Mouse (Mus musculus) cerebellum, adult 9-10 months (tissue): ENCODE results near the gene Zcchc13.

Experiments
- DNase-seq: peaks from one replicate; pipeline ENCODE4 v3.0.0; 2022

The Zcchc13 gene

DNA sequence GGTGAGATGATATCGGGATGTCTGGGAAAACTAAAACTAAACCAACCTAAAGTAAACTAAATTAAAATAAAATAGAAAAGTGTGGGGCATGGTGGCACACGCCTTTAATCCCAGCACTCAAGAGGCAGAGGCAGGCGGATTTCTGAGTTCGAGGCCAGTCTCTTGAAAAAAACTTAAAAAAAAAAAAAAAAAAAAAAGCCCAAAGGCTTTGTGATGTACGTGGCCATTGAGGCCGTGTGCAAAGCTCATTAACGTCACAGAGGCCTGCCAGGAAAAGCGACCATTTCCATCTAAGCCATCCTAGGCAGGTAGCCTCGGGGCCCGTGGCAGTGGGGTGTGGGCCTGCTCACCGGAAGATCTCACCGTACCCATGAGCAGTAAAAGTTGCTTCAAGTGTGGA, at the start of gene Zcchc13:
Gene Zcchc13, plus strand, starts transcription at position 284 of the 400 bp plus-strand sequence.
- DNase-seq = no peak

DNA sequence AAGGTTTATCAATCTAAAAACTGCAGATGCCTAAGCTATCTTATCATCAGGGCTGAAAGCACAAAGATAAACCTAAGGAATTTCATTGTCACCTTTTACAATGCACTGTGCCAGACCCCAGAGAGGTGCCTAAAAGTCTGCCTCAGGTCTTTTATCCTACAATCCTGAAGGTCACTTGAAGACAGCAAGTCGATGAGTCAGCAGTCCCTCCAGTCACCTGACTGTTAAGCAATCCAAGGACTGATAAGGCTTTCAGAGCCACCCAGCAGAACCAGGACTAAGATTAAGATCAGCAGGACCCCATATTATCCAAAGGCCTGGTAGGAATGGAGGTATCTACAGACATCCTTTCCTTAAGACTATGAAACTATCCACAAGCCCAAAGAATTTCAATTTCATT, 46.1 kb upstream of the Zcchc13 start:
- no peak for DNase-seq

DNA sequence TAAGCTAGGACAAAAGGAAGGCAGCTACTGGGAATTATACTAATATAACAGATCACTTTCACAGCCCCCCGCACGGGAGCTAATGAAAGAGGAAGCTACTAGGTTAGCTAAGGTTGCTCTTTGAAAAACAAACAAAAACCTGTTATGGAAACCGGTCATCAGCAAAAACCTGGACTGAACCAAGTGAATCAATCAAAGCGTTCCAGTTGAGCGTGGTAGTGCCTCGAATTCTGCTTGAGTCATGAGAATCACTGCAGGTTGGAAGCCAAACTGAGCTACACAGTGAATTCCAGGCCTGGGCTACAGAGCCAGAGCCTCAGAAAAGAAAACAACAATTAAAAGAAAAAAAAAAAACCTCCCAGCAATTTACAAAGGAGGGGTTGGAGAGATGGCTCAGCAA, 38.3 kb upstream of the Zcchc13 start:
- DNase-seq = no peak

DNA sequence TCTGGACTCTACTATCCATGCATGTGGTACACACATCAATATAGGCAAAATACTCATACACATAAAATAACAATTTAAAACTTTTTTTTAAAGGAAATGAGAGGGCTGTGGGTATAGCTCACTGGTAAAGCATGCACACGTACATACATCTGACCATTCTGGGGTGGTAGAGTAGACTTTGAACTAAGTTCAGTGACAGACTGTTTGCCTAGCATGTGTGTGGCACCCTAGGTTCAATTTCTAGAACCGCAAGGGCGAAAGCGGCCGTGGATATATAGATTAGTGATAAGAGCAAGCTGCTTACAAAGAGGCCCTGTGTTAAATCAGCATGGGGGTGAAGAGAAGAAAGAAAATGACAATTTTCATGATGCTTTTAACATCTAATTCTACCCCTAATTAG, 27.8 kb upstream of the Zcchc13 start:
- no peak for DNase-seq

DNA sequence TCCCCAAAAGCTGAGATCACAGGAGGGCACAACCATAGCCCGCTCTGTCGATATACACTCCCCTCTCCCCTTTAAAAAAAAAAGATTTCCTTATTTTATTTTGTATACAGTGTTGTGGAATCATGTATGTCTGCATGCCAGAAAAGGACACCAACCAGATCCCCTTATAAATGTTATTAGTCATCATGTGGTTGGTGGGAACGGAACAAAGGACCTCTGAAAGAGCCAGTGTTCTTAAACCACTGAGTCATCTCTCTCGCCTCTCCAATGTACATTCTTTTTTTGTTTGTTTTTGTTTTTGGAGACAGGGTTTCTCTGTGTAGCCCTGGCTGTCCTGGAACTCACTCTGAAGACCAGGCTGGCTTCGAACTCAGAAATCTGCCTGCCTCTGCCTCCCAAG, 26.2 kb upstream of the Zcchc13 start:
- no peak for DNase-seq

DNA sequence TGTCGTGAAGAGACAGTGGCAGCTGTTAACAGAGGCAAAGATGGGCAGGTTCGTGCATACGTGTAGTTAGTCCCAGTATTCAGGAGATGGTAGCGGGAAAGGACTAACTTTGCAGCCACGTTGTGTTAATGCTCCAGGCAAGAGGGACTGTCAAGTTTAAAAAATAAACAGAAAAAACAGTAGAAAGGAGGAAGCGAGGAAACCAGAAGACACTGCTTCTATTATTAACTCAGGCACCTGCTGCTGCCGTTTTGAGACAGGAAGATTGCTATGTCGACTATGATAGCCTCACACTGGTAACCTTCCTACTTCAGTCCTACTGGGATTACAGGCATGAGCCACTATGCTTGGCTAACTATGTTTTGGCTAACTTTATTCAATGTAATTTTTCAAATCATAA, 24.9 kb upstream of the Zcchc13 start:
- no peak for DNase-seq

DNA sequence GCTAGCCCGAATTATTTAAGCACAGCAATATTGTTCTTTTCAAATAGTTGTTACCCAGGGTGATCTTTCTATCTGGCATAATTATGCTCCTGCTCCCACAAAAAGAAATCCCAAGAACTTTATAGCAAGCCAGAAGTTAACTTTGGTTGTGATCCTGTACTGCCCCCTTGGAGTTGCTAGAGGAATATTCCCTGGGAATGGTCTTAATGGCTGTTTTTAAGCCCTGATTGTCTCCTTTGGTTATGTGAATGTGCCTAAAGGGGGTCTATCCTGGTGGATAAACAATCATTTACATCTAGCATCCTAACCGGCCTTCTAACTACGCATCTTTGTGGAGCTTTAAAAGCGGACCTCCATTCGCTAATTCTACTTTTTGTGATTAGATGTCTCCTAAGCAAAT, 20.0 kb upstream of the Zcchc13 start:
- DNase-seq = no peak

DNA sequence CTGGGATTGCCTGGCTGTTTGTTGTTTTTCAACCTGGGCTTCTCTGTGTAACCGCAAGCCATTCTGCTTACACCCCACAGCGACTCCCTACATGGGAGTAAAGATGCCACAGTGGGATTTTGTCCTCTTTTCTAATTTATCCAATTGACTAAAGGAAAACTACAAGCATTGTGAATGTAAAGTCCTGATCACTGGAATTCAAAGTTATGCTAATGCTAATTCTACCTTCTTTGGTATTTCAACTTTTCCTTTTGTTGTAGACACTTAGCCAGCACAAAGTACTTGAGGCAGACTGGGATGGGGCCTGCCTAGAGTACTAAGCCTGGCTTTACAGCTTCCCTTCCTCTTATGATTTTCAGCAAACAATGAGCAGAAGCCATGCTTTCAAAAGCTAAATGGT, 18.9 kb upstream of the Zcchc13 start:
- DNase-seq = no peak

DNA sequence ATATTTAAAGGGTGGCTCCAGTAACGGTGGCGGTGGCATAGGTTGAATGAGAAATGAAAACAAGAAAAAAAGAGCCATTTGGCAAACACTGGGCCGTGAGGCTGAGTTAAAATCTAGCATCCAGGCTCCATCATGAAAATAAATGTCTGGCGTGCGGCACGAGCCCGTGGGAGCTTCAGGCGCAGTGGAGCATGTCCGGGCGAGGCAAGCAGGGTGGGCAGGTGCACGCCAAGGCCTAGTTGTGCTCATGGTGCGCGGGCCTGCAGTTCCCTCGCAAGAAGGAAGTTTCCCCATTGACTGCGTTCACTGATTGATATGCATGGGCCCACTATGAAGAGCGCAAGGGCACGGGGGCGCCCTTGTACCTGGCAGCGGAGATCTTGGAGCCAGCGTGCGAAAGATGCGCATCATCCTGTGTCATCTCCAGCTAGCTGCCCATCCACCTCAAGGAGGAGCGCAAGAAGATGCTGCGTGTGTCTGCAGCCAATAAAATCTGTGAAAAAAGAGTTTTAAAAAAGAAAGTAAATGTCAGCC, 15.6 kb upstream of the Zcchc13 start:
- peak; percentile 27 for DNase-seq

DNA sequence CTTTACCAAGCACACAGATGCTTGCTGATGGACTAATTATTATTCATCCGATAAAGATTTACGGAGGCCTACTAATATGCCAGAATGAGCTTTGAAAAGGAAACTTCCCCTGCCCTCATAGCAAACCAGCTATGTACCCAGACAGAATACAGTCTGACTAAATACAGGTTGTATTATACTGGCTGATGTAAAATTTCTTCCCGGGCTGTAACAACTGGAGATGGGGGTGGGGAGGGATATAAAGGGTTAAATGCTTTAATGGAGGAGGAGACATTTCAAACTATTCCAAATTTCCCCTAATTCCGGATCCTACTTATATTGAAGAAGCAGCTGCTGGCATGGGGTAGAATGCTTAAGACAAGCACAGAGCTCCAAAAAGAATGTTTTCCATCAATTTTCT, 14.9 kb upstream of the Zcchc13 start:
- DNase-seq = peak; percentile 55

DNA sequence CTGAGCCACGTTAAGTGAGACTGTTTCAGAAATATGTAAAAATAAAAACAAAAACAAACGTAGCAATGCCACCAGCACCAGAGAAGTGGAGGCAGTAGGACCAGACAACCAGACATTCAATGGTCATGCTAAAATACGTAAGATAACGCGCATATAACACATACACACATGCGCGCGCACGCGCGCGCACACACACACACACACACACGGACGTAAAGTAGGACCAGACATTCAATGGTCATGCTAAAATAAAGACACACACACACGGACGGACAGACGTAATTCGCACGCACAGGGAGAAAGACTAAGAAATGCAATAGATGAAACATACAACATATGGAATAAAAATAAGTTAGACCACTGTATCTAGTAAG, 14.2 kb upstream of the Zcchc13 start:
- DNase-seq = no peak

DNA sequence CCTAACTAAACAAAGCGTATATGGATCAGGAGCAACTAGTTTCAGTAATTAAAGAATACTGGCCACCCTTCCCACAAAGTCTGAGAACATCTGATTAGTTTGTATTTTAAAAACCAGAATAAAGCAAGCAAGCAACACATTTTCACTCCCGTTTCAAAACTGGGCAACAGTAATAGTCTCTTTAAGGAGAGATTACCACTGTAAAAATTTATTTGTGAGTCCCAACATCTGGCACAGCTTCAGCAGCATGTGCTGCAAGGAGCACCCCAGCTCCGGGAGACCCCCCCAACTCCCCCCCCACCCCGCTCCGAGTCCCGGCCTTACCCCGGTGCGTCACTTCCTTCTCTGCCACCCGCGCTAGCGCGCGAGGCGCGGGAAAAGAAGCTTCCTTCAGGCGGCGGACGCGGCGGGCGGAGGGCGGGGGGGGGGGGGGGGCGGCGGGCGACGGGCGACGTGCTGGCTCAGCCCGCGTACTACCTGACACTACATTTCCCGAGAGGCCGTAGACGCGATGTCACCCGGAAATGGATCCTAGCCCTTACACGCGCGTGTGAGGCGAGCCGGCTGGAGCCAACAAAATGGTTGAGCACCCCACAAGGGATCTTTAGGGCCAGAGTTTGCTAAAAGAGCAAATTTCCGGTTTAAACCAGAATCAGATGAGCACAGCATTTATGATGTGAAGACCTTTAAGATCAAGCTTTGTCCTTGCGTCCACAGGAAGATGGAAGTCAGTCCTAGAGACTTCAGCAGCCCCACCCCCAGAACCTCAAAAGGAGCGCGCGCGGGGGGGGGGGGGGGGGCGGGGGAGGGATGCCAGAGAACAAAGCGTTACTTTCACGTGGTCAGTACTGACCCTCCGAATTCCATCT, 13.6 kb upstream of the Zcchc13 start:
- peak; percentile 92 for DNase-seq

DNA sequence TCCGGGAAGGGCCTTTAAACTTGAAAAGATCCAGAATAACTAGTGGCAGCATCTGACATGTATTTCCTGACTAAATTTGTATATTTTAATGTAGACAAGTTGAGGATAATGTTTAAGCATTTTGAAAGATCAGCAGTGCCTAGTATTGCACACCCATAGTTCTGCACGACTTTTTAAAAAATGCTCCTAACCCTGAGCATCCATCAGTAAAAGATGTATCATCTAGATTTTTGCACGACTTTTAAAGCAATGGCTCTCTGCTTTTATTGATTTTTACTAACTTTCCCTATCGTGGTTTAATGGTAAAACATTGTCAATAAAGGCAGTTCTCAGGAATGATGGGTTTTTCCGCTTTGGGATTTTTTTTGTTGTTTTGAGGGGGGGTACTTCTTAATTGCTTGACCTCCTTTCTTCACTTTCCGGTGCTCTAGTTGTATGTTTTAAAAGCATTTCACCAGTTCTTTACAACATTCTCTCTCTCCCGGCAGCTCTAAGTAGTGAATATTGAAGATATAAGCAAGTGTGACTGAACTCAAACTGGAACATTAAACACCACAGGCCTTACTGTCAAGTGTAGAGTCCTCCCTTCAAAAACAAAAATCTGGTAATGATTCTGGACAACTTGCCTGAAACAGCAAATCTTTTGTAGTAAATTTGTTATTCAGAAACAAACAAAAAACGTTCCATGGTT, 12.8 kb upstream of the Zcchc13 start:
- peak; percentile 45 for DNase-seq

DNA sequence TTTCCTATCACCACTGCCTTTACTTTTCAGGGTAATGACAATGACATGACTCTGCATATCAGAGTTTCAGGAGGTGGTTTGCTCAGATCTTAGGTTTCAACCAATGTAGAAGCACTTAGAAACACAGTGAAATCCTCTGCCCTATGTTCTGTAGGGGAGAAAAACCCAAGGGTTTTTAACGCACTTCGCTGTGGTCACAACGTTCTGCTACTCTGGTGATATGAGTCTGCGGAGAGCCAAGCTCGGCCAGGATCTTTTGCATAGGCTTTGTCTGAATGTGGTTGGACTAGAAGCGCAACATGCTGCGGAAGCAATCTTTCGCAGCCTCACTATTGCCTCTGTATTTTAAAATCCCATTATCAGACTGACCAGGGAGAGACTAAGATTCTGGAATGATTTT, 8.6 kb upstream of the Zcchc13 start:
- DNase-seq = no peak

DNA sequence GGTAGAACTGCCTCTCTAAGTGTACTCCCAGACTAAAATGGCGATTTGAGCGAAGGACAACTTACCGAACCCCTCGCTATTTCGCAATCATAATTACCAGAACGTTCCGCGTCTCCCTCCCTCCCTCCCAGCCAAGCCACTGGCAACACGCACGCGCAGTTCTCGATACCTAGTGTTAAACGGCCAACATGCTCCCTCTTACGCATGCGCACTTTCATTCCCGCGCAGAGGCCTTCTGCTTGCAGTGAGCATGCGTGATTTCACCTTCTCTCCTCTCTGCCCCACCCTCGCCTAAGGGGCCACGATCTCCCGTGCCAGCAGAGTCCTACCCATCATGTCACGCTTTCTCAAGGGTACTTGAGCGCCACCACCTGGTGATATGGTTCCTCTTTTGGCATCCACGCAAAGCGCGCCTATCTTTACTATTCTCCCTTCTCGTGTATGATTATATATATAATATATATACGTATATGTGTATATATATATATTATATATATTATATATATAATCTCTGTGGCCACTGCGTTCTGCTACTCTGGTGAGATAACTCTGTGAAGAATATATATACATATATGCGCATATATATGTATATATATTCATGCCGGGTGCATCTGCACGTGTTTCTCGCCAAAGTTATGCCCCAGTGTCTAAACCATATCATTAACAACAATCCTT, 8.0 kb upstream of the Zcchc13 start:
- peak; percentile 100 for DNase-seq

DNA sequence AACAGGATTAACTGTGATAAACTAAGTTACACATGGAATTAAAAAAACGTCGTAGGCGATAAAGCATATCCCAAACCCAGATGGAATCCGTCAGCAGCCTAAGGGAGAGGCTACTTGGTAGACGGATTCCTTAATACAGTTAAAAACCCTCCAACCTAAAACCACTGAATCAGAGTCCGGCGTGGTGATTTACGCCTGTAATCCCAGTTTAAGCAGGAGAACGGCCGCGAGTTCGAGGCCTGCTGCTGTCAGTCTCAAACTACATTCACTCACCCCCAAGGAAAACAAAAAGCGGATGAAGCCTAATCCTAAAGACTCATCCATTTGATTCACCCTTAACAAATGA, 7.5 kb upstream of the Zcchc13 start:
- peak; percentile 73 for DNase-seq

DNA sequence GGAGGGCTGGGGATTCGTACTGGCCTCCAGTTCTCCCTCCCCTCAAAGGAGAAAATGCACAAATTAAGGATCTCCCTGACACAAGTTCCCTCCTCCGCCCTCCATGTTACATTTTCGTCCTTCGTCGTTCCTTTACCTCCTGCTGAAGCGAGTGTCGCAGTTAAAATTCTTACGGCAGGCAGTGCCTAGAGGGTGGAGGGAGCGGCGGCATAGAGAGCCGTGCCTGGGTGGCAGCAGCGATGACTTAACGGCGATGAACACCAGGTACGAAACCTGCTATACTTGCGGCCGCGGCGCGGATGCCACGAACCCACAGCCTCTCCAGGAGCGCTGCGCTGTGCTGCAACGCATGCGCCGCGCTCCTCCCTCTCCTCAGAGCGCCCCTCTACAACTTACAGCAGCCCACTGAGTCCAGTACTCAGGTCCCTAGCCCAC, 7.0 kb upstream of the Zcchc13 start:
- DNase-seq = peak; percentile 71

DNA sequence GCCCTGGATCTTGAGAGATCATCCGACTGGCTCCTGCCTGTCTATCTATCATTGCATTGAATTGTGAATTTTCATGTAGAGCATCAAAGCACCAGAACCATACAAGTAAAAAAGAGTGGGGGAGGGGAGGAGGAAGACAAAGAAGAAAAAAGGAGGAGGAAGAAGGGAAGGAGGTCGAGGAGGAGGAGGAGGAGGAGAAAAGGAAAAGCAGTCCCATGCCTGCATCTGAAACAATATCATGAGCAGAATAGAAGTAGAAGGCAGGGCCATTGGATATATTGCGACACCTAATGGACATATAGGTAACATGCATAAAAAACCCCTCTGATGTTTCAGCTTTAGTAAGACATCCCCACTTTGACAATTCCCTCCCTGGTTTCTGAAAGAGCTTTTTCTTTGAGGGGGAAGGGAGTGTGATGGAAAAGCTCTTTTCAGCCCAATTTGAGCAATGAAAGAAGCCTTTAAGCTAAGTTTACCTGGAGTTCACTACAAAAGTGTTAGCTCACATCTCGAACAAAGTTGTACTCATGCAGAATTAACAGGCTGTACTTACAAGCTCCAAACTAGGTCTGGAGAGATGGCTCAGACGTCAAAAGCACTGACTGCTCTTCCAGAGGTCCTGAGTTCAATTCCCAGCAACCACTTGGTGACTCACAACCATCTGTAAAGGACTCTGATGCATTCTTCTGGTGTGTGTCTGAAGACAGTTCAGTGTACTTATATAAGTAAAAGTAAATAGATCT, 5.8 kb upstream of the Zcchc13 start:
- DNase-seq = peak; percentile 78

DNA sequence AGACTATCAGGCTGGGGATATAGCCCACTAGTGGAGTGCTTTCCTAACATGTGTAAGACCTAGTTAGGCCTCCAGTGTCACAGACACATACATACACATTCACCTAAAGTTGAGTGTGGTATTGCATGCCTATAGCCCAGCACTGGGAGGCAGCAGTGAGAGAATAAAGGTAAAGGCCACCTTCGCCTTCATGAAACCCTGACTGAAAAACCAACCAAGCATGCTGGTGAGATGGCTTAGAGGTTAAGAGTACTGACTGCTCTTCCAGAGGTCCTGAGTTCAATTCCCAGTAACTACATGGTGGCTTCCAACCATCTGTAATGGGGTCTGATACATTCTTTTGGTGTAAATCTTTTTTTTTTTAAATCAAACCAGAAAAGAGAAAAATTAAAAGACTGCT, 1.5 kb upstream of the Zcchc13 start:
- no peak for DNase-seq

DNA sequence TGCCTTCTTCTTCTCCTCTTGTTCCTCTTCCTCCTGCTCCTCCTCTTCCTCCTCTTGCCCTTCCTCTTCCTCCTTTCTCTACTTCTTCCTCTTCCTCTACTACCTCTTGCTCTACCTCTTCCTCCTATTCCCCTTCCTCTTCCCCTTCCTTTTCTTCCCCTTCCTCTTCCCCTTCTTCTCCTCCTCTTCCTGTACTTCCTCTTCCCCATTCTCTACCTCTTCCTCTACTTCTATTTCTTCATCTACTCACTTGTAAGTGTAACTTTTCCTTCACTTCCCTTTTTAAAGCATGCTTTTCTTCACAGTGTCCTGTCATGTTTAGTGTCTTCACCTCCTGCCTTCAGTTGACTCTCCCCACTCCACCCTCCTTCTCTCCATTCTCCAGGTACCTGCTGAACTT, 3.5 kb downstream of the Zcchc13 start:
- DNase-seq = no peak

DNA sequence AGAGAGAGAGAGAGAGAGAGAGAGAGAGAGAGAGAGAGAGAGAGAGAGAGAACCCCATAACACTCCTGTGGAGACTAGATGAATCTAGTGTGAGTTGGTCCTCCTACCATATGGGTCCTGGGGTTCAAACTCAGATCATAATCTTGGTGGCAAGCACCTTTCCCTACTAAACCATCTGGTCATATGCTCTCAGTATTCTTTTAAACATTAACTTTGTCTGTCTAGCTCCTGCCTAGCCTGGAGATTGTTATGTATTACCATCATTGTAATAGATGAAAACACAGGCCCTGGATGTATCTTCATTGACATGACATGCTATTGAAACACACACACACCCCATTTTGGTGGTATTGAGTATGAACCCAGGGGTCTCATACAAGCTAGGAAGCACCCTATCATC, 5.6 kb downstream of the Zcchc13 start:
- no peak for DNase-seq

DNA sequence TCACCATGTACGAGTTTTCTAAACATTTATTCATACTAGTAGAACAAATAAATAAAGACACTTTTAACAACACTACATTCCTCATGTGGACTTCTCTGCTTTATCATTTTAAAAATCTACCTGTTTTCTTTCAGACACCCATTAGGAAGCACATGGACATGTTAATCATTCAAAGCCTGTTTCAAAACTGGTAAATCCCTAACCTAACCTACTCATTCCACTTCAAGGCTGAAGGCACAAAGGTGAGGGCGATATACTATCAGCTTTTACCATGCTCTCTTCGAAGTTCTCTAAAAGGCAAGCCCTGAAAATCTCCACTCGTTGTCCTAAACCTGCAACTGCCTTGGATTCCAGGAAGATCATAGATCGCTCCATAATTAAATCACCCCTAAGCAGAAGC, 8.2 kb downstream of the Zcchc13 start:
- DNase-seq = no peak

DNA sequence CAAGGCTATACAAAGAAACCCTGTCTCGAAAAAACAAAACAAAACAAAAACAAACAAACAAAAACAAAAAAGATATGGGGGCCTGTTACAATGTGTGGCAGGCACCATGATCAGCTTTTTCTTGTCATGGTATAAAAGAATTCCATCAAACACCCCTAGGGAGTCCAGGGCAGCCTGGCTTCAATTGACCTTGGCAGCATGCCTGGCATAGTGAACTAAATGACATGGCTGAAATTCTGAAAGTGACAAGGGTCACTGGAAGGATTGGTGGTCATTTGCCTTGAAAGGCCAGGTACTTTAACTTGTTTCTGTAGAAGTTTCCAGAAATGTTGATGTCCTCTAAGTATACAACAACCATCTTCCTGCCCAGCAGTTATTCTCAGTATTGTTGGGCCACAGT, 13.9 kb downstream of the Zcchc13 start:
- DNase-seq = no peak
